Mouse (Mus musculus): ENCODE measurements around the gene Atp8b5. TPM values are rescaled to one million over a fixed set of nuclear protein-coding genes. Genes with fewer than 3 reads are reported as not detected.

Gene Atp8b5
- total RNA-seq, 2 experiments from 2014 or later, result 0.26 to 0.34 TPM

- intact Hi-C loops (cut with DNase I), result loop anchor here (5.0 kb wide), 1 partner anchor 357 kb away; the partner anchor contains the start of gene Fam214b
- no peak for DNase-seq
Measured at GRCm38 (mm10) chr4:43404697-43405096, 137.7 kb downstream of the Atp8b5 start.

GRCm38 (mm10) chr4:43406162-43406971 lies 139.4 kb downstream of the Atp8b5 start:
- peak; percentile 80 for DNase-seq
- intact Hi-C loops (cut with DNase I), result loop anchor here (5.0 kb wide), 1 partner anchor 359 kb away; the partner anchor contains the start of gene Fam214b

- intact Hi-C loops (cut with DNase I), result loop anchor here (5.0 kb wide), 1 partner anchor 360 kb away; the partner anchor contains the start of gene Fam214b
- DNase-seq, result no peak
Measured at GRCm38 (mm10) chr4:43407071-43407920, 140.3 kb downstream of the Atp8b5 start.

GRCm38 (mm10) chr4:43414761-43415160 lies 147.8 kb downstream of the Atp8b5 start:
- intact Hi-C loops (cut with DNase I), result no loop called here
- no peak for DNase-seq

- DNase-seq, result no peak
- intact Hi-C loops (cut with DNase I), result no loop called here
Measured at GRCm38 (mm10) chr4:43415221-43416070, 148.5 kb downstream of the Atp8b5 start.

DNA sequence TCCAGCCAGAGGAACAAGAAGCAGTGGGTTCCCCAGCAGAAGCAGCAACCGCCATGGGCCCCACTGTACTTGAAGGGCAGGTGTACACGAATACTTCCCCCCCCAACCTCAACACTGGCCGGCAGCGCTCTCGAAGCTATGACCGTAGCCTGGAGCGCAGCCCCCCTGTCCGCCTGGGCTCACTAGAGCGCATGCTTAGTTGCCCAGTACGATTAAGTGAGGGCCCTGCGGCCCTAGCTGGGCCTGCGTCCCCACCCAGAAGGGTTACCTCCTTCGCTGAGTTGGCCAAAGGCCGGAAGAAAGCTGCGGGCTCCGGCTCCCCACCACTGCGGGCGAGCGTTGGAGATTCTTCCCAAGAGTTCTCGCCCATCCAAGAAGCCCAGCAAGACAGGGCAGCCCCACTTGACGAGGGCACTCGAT lies 149.1 kb downstream of the Atp8b5 start:
- intact Hi-C loops (cut with DNase I), result no loop called here
- DNase-seq, result no peak

GRCm38 (mm10) chr4:43417269-43418062 lies 150.5 kb downstream of the Atp8b5 start:
- no peak for DNase-seq
- intact Hi-C loops (cut with DNase I), result no loop called here

GRCm38 (mm10) chr4:43418450-43418849 lies 151.5 kb downstream of the Atp8b5 start:
- DNase-seq, result no peak
- intact Hi-C loops (cut with DNase I), result no loop called here

DNA sequence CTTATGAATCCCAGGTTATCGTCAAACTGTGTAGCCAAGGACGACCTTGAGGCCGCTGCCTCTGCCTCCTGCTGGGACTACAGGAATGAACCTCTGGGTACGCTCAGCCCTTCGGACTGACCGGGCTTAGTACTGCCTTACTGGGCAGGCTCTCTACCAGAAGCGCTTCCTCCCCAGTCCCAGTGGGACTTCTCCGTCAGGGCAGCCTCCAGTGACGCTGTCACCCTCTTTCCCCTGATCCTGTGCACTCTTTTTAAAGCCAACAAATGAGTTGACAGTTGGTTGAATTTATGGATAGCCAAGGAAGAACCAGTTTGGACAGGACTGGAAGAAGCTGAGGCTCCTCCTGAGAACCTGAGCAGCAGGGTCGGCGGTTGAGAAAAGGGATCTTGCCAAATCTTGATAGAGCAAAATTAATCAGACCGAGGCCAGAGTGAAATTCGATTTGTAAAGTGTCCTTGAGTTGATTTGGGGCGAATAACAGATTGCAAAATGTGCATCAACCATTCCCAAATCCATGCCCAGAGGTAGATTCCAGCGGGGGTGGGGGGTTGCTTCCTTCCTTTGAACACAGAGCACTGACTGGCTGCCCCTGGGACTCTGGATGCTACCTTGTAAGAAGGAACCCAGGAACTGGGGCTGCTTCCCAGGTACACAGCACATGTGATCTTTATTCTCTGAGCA lies 152.2 kb downstream of the Atp8b5 start:
- intact Hi-C loops (cut with DNase I), result no loop called here

DNA sequence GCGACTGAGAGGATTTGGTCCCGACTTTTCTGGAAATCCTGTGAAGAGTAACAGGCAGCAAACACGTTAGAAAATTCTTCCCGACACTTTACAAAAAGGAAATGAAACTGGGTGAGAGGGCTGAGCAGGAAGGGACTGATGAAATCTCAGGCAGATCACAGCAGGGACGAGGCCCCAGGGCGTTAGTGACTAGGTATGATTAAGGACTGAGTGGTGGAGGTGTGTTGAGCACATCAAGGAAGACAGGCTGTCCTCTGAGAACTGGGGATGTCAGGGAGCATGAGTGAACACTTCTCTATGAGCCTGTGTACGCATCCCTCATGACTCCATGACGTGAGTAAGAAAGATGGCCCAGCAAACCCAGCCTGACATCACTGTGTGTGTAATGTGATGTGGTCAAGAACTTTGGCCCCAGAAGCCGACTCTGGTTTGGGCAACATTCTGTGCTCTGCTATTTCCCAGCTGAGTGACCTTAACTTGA lies 152.9 kb downstream of the Atp8b5 start:
- DNase-seq, result no peak
- intact Hi-C loops (cut with DNase I), result loop anchor here (5.0 kb wide), 1 partner anchor 153 kb away; the partner anchor contains the start of gene Atp8b5

More for the DNA sequence above, 152.2 kb downstream of the Atp8b5 start:
- no peak for DNase-seq

GRCm38 (mm10) chr4:43420305-43420704 lies 153.3 kb downstream of the Atp8b5 start:
- peak; percentile 72 for DNase-seq
- intact Hi-C loops (cut with DNase I), result loop anchor here (5.0 kb wide), 1 partner anchor 153 kb away; the partner anchor contains the start of gene Atp8b5

- intact Hi-C loops (cut with DNase I), result loop anchor here (5.0 kb wide), 1 partner anchor 154 kb away; the partner anchor contains the start of gene Atp8b5
- no peak for DNase-seq
Measured at GRCm38 (mm10) chr4:43421632-43422240, 154.8 kb downstream of the Atp8b5 start.

Other genes with a start within 250 kb of the Atp8b5 start
- gene Pigo, start 241.3 kb upstream of the Atp8b5 start, total RNA-seq (2021), result 10 to 100 TPM; 26.5 to 29.5 TPM
- 10 to 100 TPM; 90.3 to 94.9 TPM for gene Stoml2, start 235.4 kb upstream of the Atp8b5 start, total RNA-seq (2021)
- 10 to 100 TPM; 48.8 to 57.7 TPM for gene Fam214b, start 220.9 kb upstream of the Atp8b5 start, total RNA-seq (2021)
- 10 to 100 TPM; 84.4 to 88.2 TPM for gene Unc13b, start 208.2 kb upstream of the Atp8b5 start, total RNA-seq (2021)
- gene Rusc2, start 114.8 kb downstream of the Atp8b5 start, total RNA-seq (2021), result 100 to 1,000 TPM; 185 to 188 TPM
- gene Fam166b, start 162.0 kb downstream of the Atp8b5 start, total RNA-seq (2021), result 1 to 10 TPM; 1.0 to 1.3 TPM
- gene Tesk1, start 174.8 kb downstream of the Atp8b5 start, total RNA-seq (2021), result 100 to 1,000 TPM; 106 to 108 TPM
- not detected for gene Cd72, start 187.5 kb downstream of the Atp8b5 start, total RNA-seq (2021)
- gene Sit1, start 216.6 kb downstream of the Atp8b5 start, total RNA-seq (2021), result not detected
- gene Ccdc107, start 225.7 kb downstream of the Atp8b5 start, total RNA-seq (2021), result 10 to 100 TPM; 29.9 to 34.3 TPM
- 1 to 10 TPM; 3.6 to 3.8 TPM for gene Arhgef39, start 232.5 kb downstream of the Atp8b5 start, total RNA-seq (2021)
- under 1 TPM; 0.83 to 0.84 TPM for gene Car9, start 239.8 kb downstream of the Atp8b5 start, total RNA-seq (2021)